Mouse (Mus musculus) cerebral cortex, adult 2 months (tissue): Measurements from ENCODE around the gene Vmn1r158.

ENCODE experiments used
- WGBS: fragments of 180-500 bp; shearing (Covaris S2); methylation state at CpG from one replicate; pipeline ENCODE4 v1.1.7; 2018; 5-methylcytosine and 5-hydroxymethylcytosine counted together

Gene Vmn1r158

DNA sequence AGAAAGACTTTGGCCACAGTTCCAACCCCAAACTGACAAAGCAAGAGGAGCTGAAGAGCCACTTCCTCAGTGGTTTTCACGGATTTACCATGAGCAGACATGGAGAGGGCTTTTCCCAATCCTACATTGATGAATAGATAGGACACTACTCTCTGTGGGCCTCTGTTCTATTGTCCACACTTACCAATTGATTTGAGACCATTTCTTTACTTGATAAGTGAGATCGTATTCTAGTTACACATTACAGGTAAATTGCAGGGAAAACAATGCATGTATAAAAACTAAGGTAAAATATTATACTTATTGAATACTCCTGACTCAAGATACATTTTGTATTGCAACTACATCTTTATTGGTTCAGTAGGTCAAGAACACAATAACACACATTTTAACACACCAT is at the start of gene Vmn1r158:
Gene Vmn1r158 (minus strand): TSS at position 101 of the 400 bp plus-strand sequence.
- WGBS, result 61% methylated on average over 2 of the region's 2 CpGs

DNA sequence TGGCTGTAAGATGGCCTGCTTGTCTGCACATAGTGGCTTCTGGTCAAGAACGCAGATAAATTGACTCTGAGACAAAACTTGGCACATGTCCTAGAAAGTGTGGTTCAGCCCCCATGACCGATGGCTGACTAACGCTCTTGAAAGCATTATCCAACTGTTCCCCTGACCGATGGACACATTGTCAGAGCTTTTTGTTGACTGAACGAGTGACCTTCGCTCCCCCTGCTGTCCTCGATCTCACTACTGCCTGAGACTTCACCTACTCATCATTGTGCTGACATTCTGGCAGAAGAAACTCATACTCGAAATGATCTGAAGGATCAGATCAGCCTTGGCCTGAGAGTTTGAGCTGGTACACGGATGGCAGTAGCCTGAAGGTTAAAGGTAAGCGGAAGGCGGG is 14.6 kb downstream of the Vmn1r158 start:
- WGBS, result 88% methylated on average over 7 of the region's 11 CpGs

DNA sequence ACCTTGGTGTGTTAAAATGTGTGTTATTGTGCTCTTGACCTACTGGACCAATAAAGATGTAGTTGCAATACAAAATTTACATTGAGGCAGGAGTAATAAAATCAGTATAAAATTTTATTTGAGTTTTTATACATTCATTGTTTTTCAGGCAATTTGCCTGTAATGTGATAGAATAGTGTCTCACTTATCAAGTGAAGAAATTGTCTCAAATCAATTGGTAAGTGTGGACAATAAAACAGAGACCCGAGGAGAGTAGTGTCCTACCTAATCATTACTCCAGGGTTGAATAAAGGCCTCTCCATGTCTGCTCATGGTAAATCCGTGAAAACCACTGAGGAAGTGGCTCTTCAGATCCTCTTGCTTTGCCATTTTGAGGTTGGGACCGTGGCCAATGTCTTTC is 29.2 kb downstream of the Vmn1r158 start, which contains the start of gene Vmn1r157:
Gene Vmn1r157 (plus strand): TSS at position 301 of the 400 bp plus-strand sequence.
- WGBS, result 21% methylated on average over 2 of the region's 3 CpGs
